Comparison of ENCODE assay signal across 32 mouse cellular contexts in genomic region chr12:85514958-85515357, GRCm38 (mm10).
"Had no signal": no experiment of that assay in that cellular context is flagged by ENCODE, and none has a peak within 500 bp of the region (broad histone marks: within the 10 kb centered on the region; RNA-seq: fewer than 3 reads in every experiment).

No protein-coding gene starts in this region.

- H3K9ac ChIP-seq: heart, embryonic 12.5 days; heart, embryonic 13.5 days; heart, embryonic 15.5 days; hindbrain, embryonic 12.5 days; hindbrain, embryonic 13.5 days; hindbrain, embryonic 14.5 days; hindbrain, embryonic 15.5 days; intestine, embryonic 15.5 days; kidney, embryonic 15.5 days had no signal

- H3K4me2 ChIP-seq: heart, embryonic 11.5 days; heart, embryonic 12.5 days; heart, embryonic 13.5 days; heart, embryonic 15.5 days; hindbrain, embryonic 12.5 days; hindbrain, embryonic 13.5 days; hindbrain, embryonic 14.5 days; hindbrain, embryonic 15.5 days; intestine, embryonic 15.5 days; kidney, embryonic 15.5 days had no signal

- H3K27ac ChIP-seq: heart, embryonic 10.5 days; heart, embryonic 13.5 days; heart, embryonic 15.5 days; hindbrain, embryonic 10.5 days; hindbrain, embryonic 12.5 days; hindbrain, embryonic 13.5 days; hindbrain, embryonic 14.5 days; hindbrain, embryonic 15.5 days; hindbrain, postnatal 0 days; intestine, embryonic 15.5 days; kidney, embryonic 15.5 days; kidney, postnatal 0 days; layer of hippocampus, adult 2 months; left cerebral cortex, adult 2 months had no signal

- H3K4me1 ChIP-seq: heart, embryonic 10.5 days; heart, embryonic 12.5 days; heart, embryonic 13.5 days; heart, embryonic 15.5 days; hindbrain, embryonic 13.5 days; hindbrain, embryonic 15.5 days; intestine, embryonic 15.5 days; kidney, embryonic 15.5 days had no signal

- H3K27me3 ChIP-seq: heart, embryonic 12.5 days; heart, embryonic 13.5 days; heart, embryonic 15.5 days; hindbrain, embryonic 12.5 days; hindbrain, embryonic 13.5 days; hindbrain, embryonic 15.5 days; intestine, embryonic 15.5 days; kidney, embryonic 15.5 days had no signal

- DNase-seq: heart, postnatal 10 days; heart, postnatal 14 days; heart, postnatal 36 days; heart, postnatal 4 days; kidney, adult 11 months; kidney, adult 18-20 months; kidney, adult 2 months; kidney, adult 8-10 months; kidney, adult 9 months; kidney, postnatal 10 days; kidney, postnatal 14 days; kidney, postnatal 25 days; kidney, postnatal 36 days; kidney, postnatal 4 days; layer of hippocampus, adult 9-11 months; layer of hippocampus, postnatal 36 days had no signal

- H3K9me3 ChIP-seq: heart, embryonic 10.5 days; heart, embryonic 13.5 days; heart, embryonic 15.5 days; hindbrain, embryonic 10.5 days; hindbrain, embryonic 12.5 days; hindbrain, embryonic 13.5 days; hindbrain, embryonic 15.5 days; intestine, embryonic 15.5 days; kidney, embryonic 15.5 days had no signal

- H3K4me3 ChIP-seq: heart, embryonic 10.5 days; heart, embryonic 12.5 days; heart, embryonic 13.5 days; heart, embryonic 15.5 days; hindbrain, embryonic 10.5 days; hindbrain, embryonic 12.5 days; hindbrain, embryonic 13.5 days; hindbrain, embryonic 15.5 days; intestine, embryonic 15.5 days; kidney, embryonic 15.5 days; layer of hippocampus, adult 2 months; left cerebral cortex, adult 2 months had no signal

- H3K36me3 ChIP-seq: heart, embryonic 10.5 days; heart, embryonic 12.5 days; heart, embryonic 13.5 days; heart, embryonic 15.5 days; hindbrain, embryonic 10.5 days; hindbrain, embryonic 12.5 days; hindbrain, embryonic 13.5 days; hindbrain, embryonic 15.5 days; intestine, embryonic 15.5 days; kidney, embryonic 15.5 days had no signal
